Mouse (Mus musculus) c-Kit-negative CD71-positive TER-119-positive erythroid progenitor cells, embryonic 14.5 days (primary cell): Measurements from ENCODE around the gene Kansl1.

Experiments
- DNase-seq: peaks from one replicate; pipeline ENCODE4 v3.0.0-alpha.2; 2013; ENCODE audit warnings: low read depth, low spot score

Gene Kansl1

GRCm38 (mm10) chr11:104439703-104440102, 29.0 kb downstream of the Kansl1 start:
- DNase-seq, result no peak

GRCm38 (mm10) chr11:104438450-104438849, 30.2 kb downstream of the Kansl1 start:
- no peak for DNase-seq

DNA sequence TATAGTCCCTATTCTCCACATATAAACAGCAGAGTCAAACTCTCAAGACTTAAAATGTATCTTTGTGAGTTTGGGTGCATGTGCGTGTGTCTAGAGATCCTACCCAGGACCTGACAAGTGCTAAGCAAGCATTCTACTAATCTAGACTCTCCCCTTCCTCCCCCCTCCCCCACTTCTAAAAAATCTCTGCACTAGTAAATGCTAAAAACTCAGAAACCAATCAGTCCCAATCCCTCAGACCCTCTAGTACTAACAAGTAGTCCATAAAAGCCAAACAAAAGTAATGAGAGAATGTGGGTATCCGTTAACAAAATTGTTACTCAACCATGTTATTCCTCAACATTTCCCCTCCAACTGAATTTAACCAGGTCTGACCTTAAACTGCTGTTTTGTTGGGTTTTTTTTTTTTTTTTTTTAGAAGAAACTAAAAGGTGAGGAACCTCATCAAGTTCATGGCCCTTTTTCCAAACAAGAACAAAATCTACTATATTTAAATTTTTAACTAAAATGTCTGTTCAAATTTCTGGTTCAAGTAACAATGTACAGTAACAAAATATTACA, 32.2 kb downstream of the Kansl1 start:
- DNase-seq, result no peak

DNA sequence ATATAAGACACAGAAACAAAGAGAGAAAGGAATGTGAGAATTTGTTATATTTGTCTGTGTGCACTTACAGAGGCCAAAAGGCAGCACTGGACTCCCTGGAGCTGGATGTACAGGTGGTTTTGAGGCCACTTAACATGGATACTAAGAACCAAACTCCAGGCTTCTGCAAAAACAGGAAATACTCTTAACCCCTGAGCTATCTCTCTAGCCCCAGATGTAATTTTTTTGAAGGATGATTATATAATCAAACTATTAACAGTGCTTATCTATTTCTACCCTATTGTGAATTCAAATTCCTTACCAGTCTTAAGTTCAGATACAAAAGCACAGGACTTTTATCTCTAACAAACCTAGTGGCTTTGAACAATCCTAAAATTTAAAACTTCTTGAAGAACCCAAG, 32.9 kb downstream of the Kansl1 start:
- no peak for DNase-seq

GRCm38 (mm10) chr11:104435141-104435540, 33.5 kb downstream of the Kansl1 start:
- DNase-seq, result no peak

DNA sequence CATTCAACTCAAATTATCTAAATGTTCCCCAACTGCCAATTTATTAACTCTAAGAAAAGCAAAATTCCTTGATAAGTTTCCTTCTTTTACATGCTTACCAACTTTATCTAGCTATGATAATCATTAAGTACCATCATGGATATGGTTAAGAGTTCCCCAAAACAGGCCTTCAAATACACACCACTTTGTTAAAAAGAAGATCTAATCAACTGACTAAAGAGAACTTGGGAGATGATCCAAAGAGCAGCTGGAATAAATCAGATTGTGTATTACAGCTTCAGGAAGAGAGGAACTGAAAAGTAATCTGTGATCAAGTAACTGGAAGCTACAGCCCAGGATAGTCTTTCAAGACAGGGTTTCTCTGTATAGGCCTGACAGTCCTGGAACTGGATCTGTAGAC, 36.4 kb downstream of the Kansl1 start:
- no peak for DNase-seq

DNA sequence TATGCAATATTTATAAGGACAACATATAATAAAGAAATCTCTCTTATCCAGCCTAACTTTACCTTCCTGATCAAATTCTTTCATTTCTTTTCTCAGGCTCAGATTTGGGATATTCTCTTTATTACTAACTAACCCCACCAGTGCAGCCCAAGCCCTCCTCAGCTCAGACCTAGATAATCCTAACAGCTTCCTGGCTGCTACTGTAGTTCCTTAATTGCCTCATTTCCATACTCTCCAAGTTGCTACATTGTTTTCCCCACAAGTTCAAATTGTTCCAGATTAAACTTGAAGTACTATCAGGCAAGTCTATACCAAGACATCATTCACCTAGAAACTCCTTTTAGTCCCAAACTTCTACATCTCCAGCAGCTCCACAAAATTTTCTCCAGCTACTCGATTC, 36.9 kb downstream of the Kansl1 start:
- no peak for DNase-seq

GRCm38 (mm10) chr11:104424727-104425416, 43.8 kb downstream of the Kansl1 start:
- no peak for DNase-seq

GRCm38 (mm10) chr11:104412254-104412653, 56.4 kb downstream of the Kansl1 start:
- no peak for DNase-seq

DNA sequence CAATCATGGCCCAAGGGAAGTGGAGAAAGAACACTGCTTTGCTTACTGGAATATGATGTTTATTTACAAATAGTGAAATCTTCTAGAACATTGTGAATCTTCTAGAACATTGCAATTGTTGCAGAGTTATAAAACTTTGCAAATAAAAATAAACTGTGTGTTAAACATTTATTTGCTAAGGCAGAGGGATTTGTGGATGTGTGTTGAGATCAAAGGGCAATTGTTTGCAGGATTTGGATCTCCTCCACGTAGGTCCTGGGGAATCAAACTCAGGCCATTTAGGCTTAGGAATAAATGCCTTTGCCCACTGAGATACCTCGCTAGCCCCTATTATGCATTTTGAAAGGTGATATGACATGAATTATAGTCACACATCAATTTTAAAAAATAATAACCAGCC, 61.3 kb downstream of the Kansl1 start:
- no peak for DNase-seq

GRCm38 (mm10) chr11:104400961-104401360, 67.7 kb downstream of the Kansl1 start:
- DNase-seq, result no peak

GRCm38 (mm10) chr11:104399459-104400216, 69.0 kb downstream of the Kansl1 start:
- no peak for DNase-seq

- DNase-seq, result no peak
These were observed 73.0 kb downstream of the Kansl1 start for GRCm38 (mm10) chr11:104395648-104396047.

GRCm38 (mm10) chr11:104393196-104393595, 75.5 kb downstream of the Kansl1 start:
- no peak for DNase-seq

- DNase-seq, result no peak
These were observed 76.5 kb downstream of the Kansl1 start for GRCm38 (mm10) chr11:104392153-104392552.

- DNase-seq, result no peak
These were observed 81.4 kb downstream of the Kansl1 start for GRCm38 (mm10) chr11:104387284-104387683.

DNA sequence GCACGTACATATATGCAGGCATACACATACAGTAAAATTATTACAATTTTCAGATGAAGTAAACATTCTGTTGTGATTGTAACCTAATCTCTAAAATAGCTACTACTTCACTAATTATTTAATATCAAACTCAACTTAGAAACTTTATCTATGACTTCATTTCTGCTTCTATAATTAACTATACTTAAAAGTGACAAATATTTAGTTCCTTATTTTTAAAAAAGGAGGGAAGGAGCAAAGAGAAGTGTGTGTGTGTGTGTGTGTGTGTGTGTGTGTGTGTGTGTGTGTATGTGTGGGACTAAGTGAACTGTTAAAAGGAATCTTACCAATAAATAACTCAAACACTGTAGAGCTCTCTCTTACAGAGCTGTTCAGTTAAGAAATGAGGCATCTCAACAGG, 82.1 kb downstream of the Kansl1 start:
- no peak for DNase-seq

- no peak for DNase-seq
These were observed 85.4 kb downstream of the Kansl1 start for GRCm38 (mm10) chr11:104383167-104383810.

DNA sequence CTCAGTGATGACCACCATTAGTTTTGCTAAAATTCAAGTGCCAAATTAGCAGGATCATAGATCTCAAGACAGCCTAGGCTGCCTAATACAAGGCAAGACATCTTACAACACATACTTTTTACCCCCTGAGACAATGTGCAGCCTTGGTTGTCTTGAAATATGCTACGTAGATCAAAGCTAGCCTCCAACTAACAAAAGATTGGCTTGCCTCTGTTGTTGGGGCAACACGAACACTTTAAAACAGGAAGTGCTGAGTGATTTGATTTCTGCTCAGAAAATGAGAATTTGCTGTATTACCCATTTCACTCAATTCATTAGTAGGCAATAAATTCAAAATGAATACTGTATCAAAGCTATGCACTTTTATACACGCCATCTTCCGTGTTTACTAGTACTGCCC, 86.8 kb downstream of the Kansl1 start:
- DNase-seq, result no peak

GRCm38 (mm10) chr11:104379635-104380034, 89.0 kb downstream of the Kansl1 start:
- no peak for DNase-seq

GRCm38 (mm10) chr11:104376291-104376690, 92.4 kb downstream of the Kansl1 start:
- DNase-seq, result no peak

GRCm38 (mm10) chr11:104367486-104368190, 101.0 kb downstream of the Kansl1 start:
- no peak for DNase-seq
